In genomic region chr6:140197113-140197675, GRCm38 (mm10) we compare ENCODE assay signal across 27 mouse cellular contexts.
A peak's percentile ranks its signal among the peaks of the same experiment; 100 is the strongest.
DNase-seq lines count a peak whose midpoint lies in the region; TF ChIP-seq lines count a peak whose summit lies in the region.
"Had no signal": no experiment of that assay in that cellular context is flagged by ENCODE, and none has a peak within 500 bp of the region (broad histone marks: within the 10 kb centered on the region; RNA-seq: fewer than 3 reads in every experiment).

No protein-coding gene starts in this region.

- no peaks in the 10 kb centered on the region for H3K27me3 ChIP-seq in kidney, adult 2 months (replicated peaks; ENCODE audit: control insufficient read depth, insufficient read depth, low read length)
- no peaks in the 10 kb centered on the region for H3K27me3 ChIP-seq in liver, adult 2 months (ENCODE audit: control insufficient read depth, insufficient read depth, low read length)
- H3K27me3 ChIP-seq: CH12.LX; embryonic facial prominence, embryonic 13.5 days; forebrain, embryonic 15.5 days; heart, embryonic 12.5 days; hindbrain, embryonic 13.5 days; limb, embryonic 13.5 days; lung, embryonic 15.5 days had no signal

- H3K27ac ChIP-seq in kidney, adult 2 months (ENCODE audit: insufficient read depth, low read depth, low read length) = no peak overlapping the region
- H3K27ac ChIP-seq in liver, adult 2 months (replicated peaks; ENCODE audit: insufficient read depth, low read depth, low read length) = peak overlapping the region; percentile 90
- H3K27ac ChIP-seq: embryonic facial prominence, embryonic 13.5 days; forebrain, embryonic 10.5 days; forebrain, embryonic 15.5 days; hindbrain, embryonic 13.5 days; limb, embryonic 13.5 days; lung, embryonic 15.5 days had no signal

- H3K79me2 ChIP-seq in liver, adult 2 months (ENCODE audit: control insufficient read depth, insufficient read depth, low read length) = no peaks in the 10 kb centered on the region

- no peak overlapping the region for H3K4me3 ChIP-seq in kidney, adult 2 months (ENCODE audit: insufficient read depth, low read depth, low read length)
- H3K4me3 ChIP-seq in liver, adult 2 months (ENCODE audit: insufficient read depth, low read depth, low read length) = no peak overlapping the region
- H3K4me3 ChIP-seq: embryonic facial prominence, embryonic 13.5 days; forebrain, embryonic 10.5 days; forebrain, embryonic 15.5 days; heart, embryonic 12.5 days; hindbrain, embryonic 13.5 days; limb, embryonic 13.5 days; lung, embryonic 15.5 days had no signal

- peak overlapping the region; percentile 57 for H3K9ac ChIP-seq in liver, adult 2 months (ENCODE audit: low read depth, low read length)
- H3K9ac ChIP-seq: embryonic facial prominence, embryonic 13.5 days; forebrain, embryonic 15.5 days; heart, embryonic 12.5 days; hindbrain, embryonic 13.5 days; limb, embryonic 13.5 days; lung, embryonic 15.5 days had no signal

- no peaks in the 10 kb centered on the region for H3K36me3 ChIP-seq in kidney, adult 2 months (ENCODE audit: control insufficient read depth, insufficient read depth, low read length)
- H3K36me3 ChIP-seq in liver, adult 2 months (ENCODE audit: control insufficient read depth, insufficient read depth, low read length) = no peaks in the 10 kb centered on the region
- H3K36me3 ChIP-seq: embryonic facial prominence, embryonic 13.5 days; forebrain, embryonic 10.5 days; forebrain, embryonic 15.5 days; G1E; heart, embryonic 12.5 days; hindbrain, embryonic 13.5 days; limb, embryonic 13.5 days; lung, embryonic 15.5 days had no signal

- peaks cover 3% of the 10 kb centered on the region; the same call in 1 of the 2 replicates for H3K4me1 ChIP-seq in kidney, adult 2 months (ENCODE audit: control insufficient read depth, insufficient read depth, low read length)
- peaks cover 17% of the 10 kb centered on the region for H3K4me1 ChIP-seq in liver, adult 2 months (ENCODE audit: control insufficient read depth, insufficient read depth, low read length)
- H3K4me1 ChIP-seq: forebrain, embryonic 15.5 days had no signal

- peak; percentile 84 for DNase-seq in kidney, adult 2 months
- no peak for DNase-seq in kidney, adult 11 months
- peak; percentile 95 for DNase-seq in liver, adult 2 months (ENCODE audit: extremely low read depth, low read depth, low spot score)
- DNase-seq in liver = no peak
- peak; percentile 13 for DNase-seq in lung, postnatal 14 days
- DNase-seq in lung, postnatal 25 days (ENCODE audit: low spot score) = no peak
- DNase-seq in spleen, postnatal 4 days (ENCODE audit: low spot score in 2 of 2) = no peak
- no peak for DNase-seq in right cerebral cortex, postnatal 25 days
- DNase-seq: adrenal gland, postnatal 25 days; cerebellum, adult 18-20 months; cerebellum, postnatal 10 days; gastrocnemius, postnatal 25 days; heart, adult 18-20 months; heart, postnatal 4 days; right cerebral cortex, adult 18-20 months; right cerebral cortex, postnatal 4 days; thymus, adult 2 months; thymus, postnatal 36 days had no signal

- no peak for TF ChIP-seq POLR2A in kidney, adult 2 months (IDR thresholded peaks at IDR 0.05; ENCODE audit: low read depth, low read length)
- TF ChIP-seq POLR2A in liver, adult 2 months (IDR thresholded peaks at IDR 0.05; ENCODE audit: extremely low read depth, insufficient read depth, low read length) = no peak

- 61% methylated on average over 8 of the region's 8 CpGs for WGBS in kidney, adult 2 months
- 19% methylated on average over 8 of the region's 8 CpGs for whole genome bisulfite sequencing in liver, adult 2 months

- TF ChIP-seq CTCF in kidney, adult 2 months (conservative IDR thresholded peaks at IDR 0.05; ENCODE audit: insufficient read depth, insufficient read length, low read depth, low read length) = no peak
- TF ChIP-seq CTCF in liver, adult 2 months (IDR thresholded peaks at IDR 0.05; ENCODE audit: low read depth, low read length) = no peak

Comparison
In these comparisons a context has a peak if more than half of its experiments do, and no peak if none do; other contexts are left out.
1. DNase-seq: peak in kidney, adult 2 months (single experiment), liver, adult 2 months (single experiment) and lung, postnatal 14 days (single experiment); none in kidney, adult 11 months (single experiment), liver (single experiment), lung, postnatal 25 days (single experiment), spleen, postnatal 4 days (0 of 2) and right cerebral cortex, postnatal 25 days (single experiment).